Mouse (Mus musculus) ES-E14 (cell line): ENCODE data around the gene Cacna1d.
A peak's percentile ranks its signal among the peaks of the same experiment; 100 is the strongest.

Experiments
- CHD2 ChIP-seq: IDR thresholded peaks from 2 replicates; pipeline ENCODE4 v1.6.1; 2014; ENCODE audit warnings: mild to moderate bottlenecking, low read depth, low read length, inconsistent platforms
- HCFC1 ChIP-seq: IDR thresholded peaks from 2 replicates; pipeline ENCODE4 v1.6.1; 2012; ENCODE audit warnings: low read length, inconsistent platforms, borderline replicate concordance; ENCODE audit not compliant: insufficient read depth
- MAFK ChIP-seq: IDR thresholded peaks from 2 replicates; pipeline ENCODE4 v1.6.1; 2014; ENCODE audit warnings: mild to moderate bottlenecking, low read depth, low read length, inconsistent platforms; ENCODE audit not compliant: insufficient read depth
- ZC3H11A ChIP-seq: IDR thresholded peaks from 2 replicates; pipeline ENCODE4 v1.6.1; 2012; ENCODE audit warnings: low read depth, mild to moderate bottlenecking, inconsistent platforms, low read length, borderline replicate concordance
- ZNF384 ChIP-seq: IDR thresholded peaks from 2 replicates; pipeline ENCODE4 v1.6.1; 2012; ENCODE audit warnings: low read depth, low read length, inconsistent platforms

DNA sequence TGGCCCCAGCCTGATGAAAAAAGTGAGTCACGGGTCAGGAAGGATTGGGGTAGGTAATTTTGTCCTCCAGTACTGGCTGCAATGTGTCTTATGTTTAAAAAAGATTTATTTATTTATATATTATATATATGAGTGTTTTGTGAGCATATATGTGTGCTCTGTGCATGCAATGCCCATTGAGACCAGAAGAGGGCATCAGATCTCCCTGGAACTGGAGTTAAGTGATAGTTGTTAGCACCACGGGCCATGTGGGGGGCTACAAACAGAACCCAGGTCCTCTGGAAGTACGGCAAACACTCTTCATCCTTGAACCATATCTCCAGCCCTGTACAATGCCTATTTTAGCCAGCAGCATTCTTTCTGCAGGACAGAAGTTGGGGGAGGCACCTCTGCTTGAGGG, 443.2 kb downstream of the Cacna1d start:
- TF ChIP-seq ZC3H11A, result peak; percentile 17; the same call in 1 of the 2 replicates
- no peak for TF ChIP-seq HCFC1
- no peak for TF ChIP-seq MAFK
- TF ChIP-seq ZNF384, result no peak
- TF ChIP-seq CHD2, result no peak
